Mouse (Mus musculus): ENCODE measurements around the gene Pth1r.
"Not testable (repeated sequence)": the region's sequence is repeated elsewhere in the genome, so short reads cannot be mapped to it uniquely, and the experiment has no call there.

Gene Pth1r

DNA sequence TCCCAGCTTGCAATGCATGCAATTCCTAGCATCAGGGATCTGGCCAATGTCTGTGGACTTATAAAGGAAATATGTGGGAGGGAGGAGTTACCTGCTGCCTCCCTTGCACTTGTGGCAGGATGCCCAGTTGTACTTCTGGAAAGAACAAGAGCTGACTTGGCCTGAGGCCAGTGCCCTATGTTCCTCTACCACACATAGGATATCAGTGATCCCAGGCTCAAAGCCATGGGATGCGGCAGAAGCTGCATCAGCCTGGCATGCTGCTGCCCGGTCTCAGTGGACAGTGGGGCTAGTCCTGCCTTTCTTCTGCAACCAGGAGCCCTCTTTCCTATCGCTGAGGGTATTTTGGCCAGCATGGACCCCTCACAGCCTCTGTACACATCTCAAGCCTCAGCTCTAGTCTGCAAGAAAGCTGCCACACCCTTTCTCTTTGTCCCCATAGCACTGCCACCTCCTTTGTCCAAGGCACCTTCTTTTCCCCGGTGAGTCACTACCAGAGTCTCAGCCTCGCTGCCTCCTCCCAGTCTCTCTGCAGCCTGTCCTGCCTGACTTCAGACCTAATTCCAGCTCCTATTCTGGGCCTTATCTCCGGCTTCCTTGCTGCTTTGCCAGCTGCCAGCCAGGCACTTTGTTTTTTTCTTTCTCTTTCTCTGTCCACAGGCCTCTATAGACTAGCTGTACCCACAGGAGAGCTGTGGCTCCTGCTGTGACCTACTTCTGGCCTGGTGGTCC, 62.7 kb downstream of the Pth1r start:
- peak; percentile 61 to 75 for DNase-seq (ENCODE audit: low spot score in 2 of 2)

DNA sequence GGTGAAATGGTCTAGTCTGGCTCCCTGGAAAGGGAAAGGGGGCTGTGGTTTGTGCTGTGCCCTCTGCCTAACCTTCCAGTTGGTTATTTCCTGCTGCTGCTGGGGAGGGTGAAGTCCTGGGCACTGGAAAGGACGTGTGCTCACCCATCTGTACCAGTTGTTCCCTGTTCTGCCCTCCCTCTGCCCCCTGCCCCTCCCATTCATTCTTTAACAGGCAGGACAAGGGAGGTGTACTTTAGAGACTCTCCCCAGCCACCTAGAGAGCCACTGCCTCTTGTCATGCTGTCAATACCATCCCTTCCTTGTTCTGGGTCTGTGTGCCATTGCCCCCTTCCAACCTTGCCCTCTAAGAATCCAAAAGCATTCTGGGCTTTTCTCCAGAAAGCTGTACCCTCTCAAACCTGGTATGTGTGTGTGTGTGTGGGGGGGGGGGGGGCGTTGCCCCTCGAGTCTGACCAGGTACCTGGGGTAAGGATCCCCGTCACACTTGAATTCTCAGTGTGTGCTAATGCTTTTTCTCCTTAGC, 63.3 kb downstream of the Pth1r start:
- no peak for DNase-seq (ENCODE audit: low spot score in 2 of 2)

DNA sequence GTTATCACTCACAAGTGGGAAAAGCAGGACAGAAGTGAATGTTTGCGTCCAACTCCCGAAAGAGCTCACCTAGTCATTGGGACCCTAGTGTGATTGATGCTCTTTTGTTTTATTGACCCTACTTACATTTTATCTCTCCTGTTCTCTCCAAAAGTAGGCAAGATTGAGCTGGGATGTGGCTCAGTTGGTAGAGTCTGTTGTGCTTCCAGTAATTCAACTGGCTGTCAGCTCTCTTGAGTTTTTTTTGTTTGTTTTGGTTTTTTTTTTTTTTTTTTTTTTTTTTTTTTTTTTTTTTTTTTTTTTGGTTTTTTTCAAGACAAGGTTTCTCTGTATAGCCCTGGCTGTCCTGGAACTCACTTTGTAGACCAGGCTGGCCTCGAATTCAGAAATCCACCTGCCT, 64.2 kb downstream of the Pth1r start:
- DNase-seq (ENCODE audit: low spot score in 2 of 2): not testable (repeated sequence)

DNA sequence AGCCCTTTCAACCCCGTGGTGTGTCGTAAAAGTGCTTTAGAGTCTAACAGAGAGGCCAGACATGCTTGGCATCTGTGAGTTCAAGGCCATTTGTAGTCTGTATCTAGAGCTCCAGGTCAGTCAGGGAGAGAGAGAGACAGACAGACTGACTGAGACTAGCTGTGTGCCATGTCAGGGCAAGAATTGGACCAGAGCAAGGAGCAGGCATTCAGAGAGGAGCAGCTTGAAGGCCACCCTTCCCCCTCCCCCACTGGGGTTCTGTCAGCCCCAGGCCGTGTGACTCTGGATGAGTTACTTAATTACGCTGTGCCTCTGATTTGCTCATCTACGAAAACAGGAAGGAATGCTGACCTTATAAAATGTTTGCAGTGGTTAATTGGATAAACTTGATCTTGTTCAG, 64.7 kb downstream of the Pth1r start:
- DNase-seq (ENCODE audit: low spot score in 2 of 2): no peak

DNA sequence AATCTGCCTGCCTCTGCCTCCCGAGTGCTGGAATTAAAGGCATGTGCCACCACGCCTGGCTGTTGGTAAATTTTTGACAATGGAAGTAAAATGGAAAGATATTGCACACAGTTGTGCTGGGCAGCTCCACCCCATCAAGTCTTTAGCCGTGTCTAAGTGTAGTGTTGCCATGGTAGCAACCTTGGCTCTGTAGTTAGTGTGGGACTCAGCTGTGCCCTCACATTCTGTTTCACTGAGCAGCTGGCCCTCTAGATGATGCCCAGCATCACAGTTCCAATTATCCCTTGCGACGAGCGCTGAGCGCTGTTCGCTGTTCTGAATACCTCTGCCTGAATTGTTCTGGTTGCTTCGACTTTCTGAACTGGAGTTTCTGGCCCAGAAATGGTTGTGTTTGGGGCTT, 65.1 kb downstream of the Pth1r start:
- DNase-seq (ENCODE audit: low spot score in 2 of 2): peak in 1 of 2 experiments; percentile 58

DNA sequence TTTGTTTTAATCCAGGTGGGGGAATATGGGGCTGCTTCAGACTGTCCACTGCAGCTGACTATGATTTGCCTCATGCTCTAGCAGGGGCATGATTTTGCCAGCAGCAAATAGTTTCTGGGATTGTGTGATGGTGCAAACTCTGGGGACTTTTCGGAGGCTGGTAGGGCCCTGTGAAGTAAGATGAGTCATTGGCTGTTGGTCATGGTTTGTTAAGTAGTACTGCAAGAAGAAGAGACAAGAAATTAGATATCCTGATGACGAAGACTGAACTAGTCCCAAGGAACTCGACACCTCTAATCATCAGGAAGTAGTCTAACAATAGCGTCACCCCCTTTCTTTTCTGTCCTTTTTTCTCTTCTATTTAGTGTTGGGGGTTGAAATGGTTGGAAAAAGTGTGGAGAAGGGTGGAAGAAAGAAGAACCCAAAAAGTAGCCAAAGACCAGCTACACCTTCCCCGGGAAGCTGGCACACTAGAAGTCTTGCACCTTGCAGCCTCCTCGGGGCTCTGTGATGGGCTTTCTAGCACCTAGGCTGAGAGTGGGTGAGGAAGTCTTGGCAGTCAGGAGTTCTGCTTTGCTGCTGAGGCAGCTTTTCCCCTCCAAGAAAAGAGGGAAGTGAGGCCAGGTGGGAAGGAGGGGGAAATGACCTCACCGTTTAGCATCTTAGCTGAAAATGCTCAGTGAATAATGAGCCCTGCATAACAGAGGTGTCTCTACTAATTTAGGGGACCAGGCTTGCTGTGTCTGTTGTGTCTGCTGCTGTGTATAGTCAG, 66.0 kb downstream of the Pth1r start:
- peak in 1 of 2 experiments; percentile 24 for DNase-seq (ENCODE audit: low spot score in 2 of 2)

DNA sequence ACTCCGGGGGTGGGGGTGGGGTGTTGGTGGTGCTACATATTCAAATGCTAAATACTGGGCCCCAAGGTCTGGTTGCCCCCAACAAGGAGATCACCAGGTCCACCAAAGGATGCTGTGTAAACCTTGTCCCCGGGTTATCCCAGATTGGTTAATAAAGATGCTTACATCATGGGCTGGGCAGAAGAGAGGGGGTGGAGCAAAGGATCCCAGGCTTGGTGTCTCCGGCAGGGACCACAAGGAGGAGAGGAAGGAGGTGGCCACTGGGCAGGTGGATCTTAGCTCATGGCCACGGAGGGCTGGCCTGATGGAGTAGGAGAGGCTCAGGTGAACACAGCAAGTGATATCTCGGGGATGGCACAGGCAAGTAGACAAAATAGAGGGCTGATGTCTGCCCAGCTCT, 68.1 kb downstream of the Pth1r start:
- DNase-seq (ENCODE audit: low spot score in 2 of 2): no peak

DNA sequence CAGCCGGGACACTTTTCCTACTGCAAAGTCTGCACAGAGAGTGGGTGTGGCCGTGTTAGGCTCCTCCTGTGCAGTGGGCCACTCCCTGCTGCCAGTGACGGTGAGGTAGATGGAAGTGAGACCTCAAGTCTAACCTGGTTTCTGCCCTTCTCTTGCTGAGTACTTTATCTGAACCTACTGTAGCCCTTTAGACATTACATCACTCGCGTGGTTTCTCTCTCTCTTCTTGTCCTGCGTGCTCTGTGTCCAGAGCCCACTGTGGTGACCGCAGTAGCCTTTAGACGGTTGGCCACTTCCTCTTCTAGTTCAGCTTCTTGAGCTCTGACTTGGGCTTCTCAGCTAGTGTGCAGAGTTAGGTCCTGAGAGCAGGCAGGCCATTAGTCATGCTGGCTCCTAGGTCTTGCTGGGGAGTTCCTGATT, 70.4 kb downstream of the Pth1r start:
- DNase-seq (ENCODE audit: low spot score in 2 of 2): no peak

DNA sequence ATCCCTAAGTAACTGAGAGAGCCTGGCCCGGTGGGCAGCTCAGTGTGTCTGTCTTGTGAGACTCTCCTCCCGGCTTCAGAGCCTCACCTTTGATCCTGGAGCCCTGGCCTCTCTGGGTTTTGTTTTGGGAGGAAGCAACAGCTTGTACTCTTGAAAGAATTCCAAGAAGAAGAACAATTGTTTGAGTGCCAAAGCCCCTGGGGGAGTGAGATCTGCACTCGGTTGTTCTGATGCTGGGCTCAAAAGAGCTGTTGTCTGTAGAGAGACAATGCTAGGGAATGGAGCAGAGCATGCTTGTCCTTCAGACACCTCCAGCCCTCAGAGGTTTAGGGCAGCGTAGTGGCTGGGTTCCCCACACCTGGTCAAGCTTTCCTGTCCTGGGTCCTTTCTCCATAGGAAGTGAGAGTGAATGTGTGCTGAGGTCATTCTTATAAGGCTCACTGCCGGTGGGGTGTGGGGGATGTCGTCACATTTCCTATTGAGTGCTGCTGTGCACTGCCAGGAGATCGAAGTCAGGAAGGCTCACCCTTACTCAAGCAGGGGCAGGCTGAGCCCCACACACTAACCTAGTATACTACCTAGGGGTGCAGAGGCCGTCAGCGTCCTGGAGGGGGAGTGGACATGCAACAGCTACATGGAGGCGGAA, 73.7 kb downstream of the Pth1r start:
- DNase-seq (ENCODE audit: low spot score in 2 of 2): no peak

DNA sequence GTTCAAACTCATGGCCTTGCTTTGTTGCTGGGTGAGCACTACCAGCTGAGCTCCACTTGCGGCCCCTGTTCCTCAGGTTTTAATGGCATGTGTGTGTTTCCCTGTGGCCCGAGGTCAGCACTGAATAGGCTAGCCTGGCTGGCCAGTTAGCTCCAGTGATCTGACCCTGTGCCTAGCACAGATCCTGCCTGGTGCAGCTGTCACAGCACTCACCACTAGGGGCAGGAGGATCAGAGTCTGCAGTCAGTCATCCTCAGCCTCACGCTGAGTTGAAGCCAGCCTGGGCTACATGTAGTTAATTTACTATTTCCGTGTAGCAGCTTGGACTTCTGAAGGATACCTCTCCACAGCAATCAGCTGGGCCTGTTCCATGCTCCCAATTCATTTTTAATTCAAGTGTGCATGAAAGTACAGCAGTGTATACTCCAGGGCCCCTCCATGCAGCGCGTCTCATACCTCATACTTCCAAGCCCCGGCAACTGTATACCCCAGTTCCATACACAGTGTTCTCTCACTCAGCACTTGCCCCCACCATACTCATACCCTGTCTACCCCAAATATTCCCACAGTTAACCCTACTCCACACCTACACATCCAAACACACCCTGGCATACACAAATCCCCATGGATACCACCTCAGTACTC, 74.4 kb downstream of the Pth1r start:
- DNase-seq (ENCODE audit: low spot score in 2 of 2): no peak

Measured in frontal cortex, postnatal 36 days (tissue).